Mouse (Mus musculus) adrenal gland, postnatal 4 days (tissue): ENCODE data around the gene Upp2. TPM values are rescaled to one million over a fixed set of nuclear protein-coding genes. Genes with fewer than 3 reads are reported as not detected.

Experiments used
- DNase-seq, 2 experiments: peaks; one replicate each; pipeline ENCODE4 v3.0.0; 2021 to 2022; ENCODE audit warnings: low spot score in 2 of 2, mixed read lengths in 2 of 2
- total RNA-seq, 2 experiments: library from RNA; stranded (reverse); gene quantifications; 2 replicates each; pipeline ENCODE4 v1.2.3; 2021

Gene Upp2
- total RNA-seq, 2 experiments from 2014 or later, result 8.8 to 11.8 TPM

GRCm38 (mm10) chr2:58613720-58614119, 46.6 kb downstream of the Upp2 start:
- DNase-seq, result no peak

GRCm38 (mm10) chr2:58614851-58615250, 47.8 kb downstream of the Upp2 start:
- no peak for DNase-seq

- DNase-seq, result no peak
These were observed 48.7 kb downstream of the Upp2 start for GRCm38 (mm10) chr2:58615766-58616165.

GRCm38 (mm10) chr2:58625186-58625585, 58.1 kb downstream of the Upp2 start:
- no peak for DNase-seq

- DNase-seq, result no peak
These were observed 58.6 kb downstream of the Upp2 start for GRCm38 (mm10) chr2:58625681-58626080.

- DNase-seq, result no peak
These were observed 59.2 kb downstream of the Upp2 start for GRCm38 (mm10) chr2:58626136-58626769.

- DNase-seq, result no peak
These were observed 60.9 kb downstream of the Upp2 start for GRCm38 (mm10) chr2:58627981-58628380.

GRCm38 (mm10) chr2:58628993-58629392, 61.9 kb downstream of the Upp2 start:
- no peak for DNase-seq

- DNase-seq, result no peak
These were observed 62.3 kb downstream of the Upp2 start for GRCm38 (mm10) chr2:58629440-58629839.

- no peak for DNase-seq
These were observed 66.7 kb downstream of the Upp2 start for GRCm38 (mm10) chr2:58633791-58634190.

GRCm38 (mm10) chr2:58641761-58642555, 74.9 kb downstream of the Upp2 start:
- no peak for DNase-seq

GRCm38 (mm10) chr2:58645667-58646066, 78.6 kb downstream of the Upp2 start:
- no peak for DNase-seq

- DNase-seq, result no peak
These were observed 88.1 kb downstream of the Upp2 start for GRCm38 (mm10) chr2:58655169-58655568.

- no peak for DNase-seq
These were observed 89.9 kb downstream of the Upp2 start for GRCm38 (mm10) chr2:58656959-58657358.

- DNase-seq, result no peak
These were observed 90.8 kb downstream of the Upp2 start for GRCm38 (mm10) chr2:58657855-58658254.

GRCm38 (mm10) chr2:58660591-58660990, 93.5 kb downstream of the Upp2 start:
- no peak for DNase-seq

- DNase-seq, result no peak
These were observed 94.0 kb downstream of the Upp2 start for GRCm38 (mm10) chr2:58661116-58661515.

- no peak for DNase-seq
These were observed 95.6 kb downstream of the Upp2 start for GRCm38 (mm10) chr2:58662661-58663060.

GRCm38 (mm10) chr2:58663404-58664120, 96.5 kb downstream of the Upp2 start:
- no peak for DNase-seq

- peak in 1 of 2 experiments; percentile 60 for DNase-seq
These were observed 98.2 kb downstream of the Upp2 start for GRCm38 (mm10) chr2:58665081-58665814.

- DNase-seq, result no peak
These were observed 100.2 kb downstream of the Upp2 start for GRCm38 (mm10) chr2:58667298-58667697.
